Mouse (Mus musculus) olfactory bulb, adult 2 months (tissue): ENCODE results near the gene Cep57l1.

Experiments used
- CTCF ChIP-seq: fragments of 200-500 bp; IDR thresholded peaks from 2 replicates; pipeline ENCODE4 v1.5.1; 2012; ENCODE audit warnings: low read depth, mild to moderate bottlenecking, low read length, moderate library complexity; ENCODE audit not compliant: insufficient read depth
- POLR2A ChIP-seq: fragments of 200-500 bp; IDR thresholded peaks from 2 replicates; pipeline ENCODE4 v1.6.1; 2012; ENCODE audit warnings: mild to moderate bottlenecking, low read depth, low read length, moderate library complexity; ENCODE audit not compliant: insufficient read depth

DNA sequence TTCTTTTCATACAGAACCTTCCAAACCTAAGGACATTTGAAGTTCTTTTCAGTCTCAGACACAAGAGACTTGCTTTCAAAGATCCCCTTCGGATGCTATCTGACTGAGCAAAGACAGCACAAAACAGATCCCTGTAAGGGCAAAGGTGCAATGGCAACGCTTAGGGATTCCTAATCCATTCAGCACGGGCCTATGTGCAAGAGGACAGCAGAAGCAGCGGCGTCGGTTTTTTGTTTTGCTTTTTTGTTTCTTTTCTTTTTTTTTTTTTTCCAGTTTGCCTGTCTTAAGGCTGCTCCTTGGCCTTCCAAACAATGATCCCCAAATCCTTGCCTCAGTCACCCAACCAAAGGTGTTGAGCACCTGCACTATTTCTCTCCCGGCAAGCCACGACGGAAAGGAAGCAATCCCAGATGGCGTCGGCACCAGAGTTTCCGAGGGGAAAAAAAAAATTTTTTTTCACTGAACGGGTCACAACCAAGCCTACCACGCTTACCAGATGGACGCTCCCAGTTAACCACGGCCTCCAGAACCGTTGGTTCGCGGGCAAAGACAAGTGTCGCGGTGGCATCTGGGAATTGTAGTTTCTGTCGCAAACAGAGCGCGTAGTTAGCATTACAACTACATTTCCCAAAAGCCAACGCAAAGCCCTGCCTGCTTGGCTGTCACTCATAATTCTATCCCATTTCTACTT lies 446 bp downstream of the Cep57l1 start:
- no peak for TF ChIP-seq CTCF
- TF ChIP-seq POLR2A = peak; percentile 10; the same call in 1 of the 2 replicates
